Mouse (Mus musculus): ENCODE results near the gene Gimap1. TPM values are rescaled to one million over a fixed set of nuclear protein-coding genes. Genes with fewer than 3 reads are reported as not detected.
A peak's percentile ranks its signal among the peaks of the same experiment; 100 is the strongest.

The Gimap1 gene
- polyA plus RNA-seq, 1 experiment from 2014 or later, result 7.3 TPM

- Histone ChIP-seq H3K4me1 (replicated peaks) (peaks cover 17% of the 10 kb centered on the region), H3K4me2 (peak overlapping the region; percentile 86), H3K9me3 (no peaks in the 10 kb centered on the region), H3K36me3 (no peaks in the 10 kb centered on the region), H3K27me3 (peaks cover 58% of the 10 kb centered on the region), H3K4me3 (peak overlapping the region; percentile 55), H3K27ac (0 out of 2 replicates have a peak overlapping the region, but pooled peaks have one; percentile 23), H3K9ac (peak overlapping the region; percentile 79)
- ATAC-seq (ENCODE audit: low FRiP score), result peak; percentile 73
- 4% methylated on average over 52 of the region's 52 CpGs for WGBS
Observed at GRCm38 (mm10) chr6:48742422-48743351, 3.8 kb downstream of the Gimap1 start.

DNA sequence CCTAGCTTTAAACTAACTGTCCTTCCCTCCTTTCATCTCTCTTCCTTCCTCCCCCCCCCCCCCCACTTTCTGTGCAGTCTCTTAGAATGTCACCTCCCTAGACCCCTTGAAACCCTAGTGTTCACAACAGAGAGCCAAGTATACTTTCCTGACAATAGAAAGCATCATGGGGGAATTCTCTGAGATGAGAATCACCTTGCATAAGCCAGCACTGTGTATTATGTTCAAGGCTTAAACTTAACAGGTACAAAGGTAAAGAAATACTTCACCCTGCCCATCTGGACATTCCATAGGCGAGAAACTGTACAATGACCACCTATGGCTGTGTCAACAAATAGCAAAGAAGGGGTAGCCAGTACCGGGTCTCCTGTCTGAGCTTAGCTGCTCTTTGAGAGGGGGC is 6.6 kb downstream of the Gimap1 start:
- no peak overlapping the region for H3K27ac ChIP-seq
- 60% methylated on average over 2 of the region's 2 CpGs for WGBS
- H3K27me3 ChIP-seq, result peaks cover 52% of the 10 kb centered on the region
- H3K9ac ChIP-seq, result no peak overlapping the region
- no peaks in the 10 kb centered on the region for H3K36me3 ChIP-seq
- ATAC-seq (ENCODE audit: low FRiP score), result no peak
- H3K4me2 ChIP-seq, result no peak overlapping the region
- H3K9me3 ChIP-seq, result no peaks in the 10 kb centered on the region
- H3K4me3 ChIP-seq, result no peak overlapping the region
- peaks cover 17% of the 10 kb centered on the region for H3K4me1 ChIP-seq (replicated peaks)

DNA sequence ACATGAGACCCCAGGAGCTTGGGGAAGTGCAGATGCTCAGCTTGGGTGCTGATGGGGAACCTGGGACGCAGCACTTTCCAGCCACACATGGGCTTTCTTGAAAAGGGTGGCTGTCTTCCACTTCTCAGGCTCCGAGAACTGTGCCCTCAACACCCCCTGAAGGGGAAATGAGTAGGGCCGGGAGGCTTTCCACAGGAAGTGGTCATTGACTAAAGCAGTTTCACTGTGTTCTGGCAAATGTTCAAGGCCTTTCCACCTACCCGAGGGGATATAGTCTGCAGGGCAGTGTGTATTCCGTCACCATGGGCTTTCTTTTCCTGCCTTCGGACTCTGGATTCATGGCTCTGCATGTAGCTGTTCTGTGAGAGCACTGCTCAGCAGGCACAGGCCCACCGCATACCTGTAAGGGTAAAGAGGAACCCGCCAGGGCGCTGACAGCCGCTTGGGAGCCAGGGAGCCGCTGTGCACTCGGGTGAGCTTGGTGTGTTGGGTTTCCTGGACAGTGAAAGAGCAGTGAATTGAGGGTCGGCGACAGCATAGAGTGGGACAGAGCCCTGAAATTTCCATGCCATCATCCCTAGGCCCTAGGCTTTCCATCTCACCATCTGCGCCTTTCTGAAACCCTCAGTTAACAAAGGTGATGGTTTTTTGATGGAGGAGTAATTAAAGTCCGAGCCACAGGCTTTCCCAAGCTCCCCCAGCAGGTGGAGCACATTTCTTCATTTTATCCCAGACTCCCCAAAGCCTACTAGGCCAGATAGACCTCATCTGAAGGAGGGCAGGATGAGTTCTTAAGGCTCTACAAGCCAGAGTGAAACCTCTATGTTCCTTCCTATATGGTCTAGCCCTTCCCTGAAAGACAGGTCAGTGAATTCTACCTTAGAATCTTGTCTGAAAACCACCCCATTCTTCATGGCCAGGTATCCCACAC is 7.4 kb downstream of the Gimap1 start, which contains the start of gene Gimap5:
TSS of gene Gimap5 (plus strand) at position 239 of the 931 bp plus-strand sequence.
- 0 out of 2 replicates have a peak within 1 kb of the TSS, but pooled peaks have one; percentile 19 for H3K27ac ChIP-seq
- no peak within 1 kb of the TSS for H3K9ac ChIP-seq
- WGBS, result 55% methylated on average over 16 of the region's 16 CpGs
- H3K27me3 ChIP-seq, result peaks cover 45% of the 10 kb centered on the region
- no peaks in the 10 kb centered on the region for H3K9me3 ChIP-seq
- peaks cover 17% of the 10 kb centered on the region for H3K4me1 ChIP-seq (replicated peaks)
- H3K36me3 ChIP-seq, result no peaks in the 10 kb centered on the region
- H3K4me2 ChIP-seq, result 0 out of 2 replicates have a peak within 1 kb of the TSS, but pooled peaks have one; percentile 11
- ATAC-seq (ENCODE audit: low FRiP score), result no peak
- no peak within 1 kb of the TSS for H3K4me3 ChIP-seq

DNA sequence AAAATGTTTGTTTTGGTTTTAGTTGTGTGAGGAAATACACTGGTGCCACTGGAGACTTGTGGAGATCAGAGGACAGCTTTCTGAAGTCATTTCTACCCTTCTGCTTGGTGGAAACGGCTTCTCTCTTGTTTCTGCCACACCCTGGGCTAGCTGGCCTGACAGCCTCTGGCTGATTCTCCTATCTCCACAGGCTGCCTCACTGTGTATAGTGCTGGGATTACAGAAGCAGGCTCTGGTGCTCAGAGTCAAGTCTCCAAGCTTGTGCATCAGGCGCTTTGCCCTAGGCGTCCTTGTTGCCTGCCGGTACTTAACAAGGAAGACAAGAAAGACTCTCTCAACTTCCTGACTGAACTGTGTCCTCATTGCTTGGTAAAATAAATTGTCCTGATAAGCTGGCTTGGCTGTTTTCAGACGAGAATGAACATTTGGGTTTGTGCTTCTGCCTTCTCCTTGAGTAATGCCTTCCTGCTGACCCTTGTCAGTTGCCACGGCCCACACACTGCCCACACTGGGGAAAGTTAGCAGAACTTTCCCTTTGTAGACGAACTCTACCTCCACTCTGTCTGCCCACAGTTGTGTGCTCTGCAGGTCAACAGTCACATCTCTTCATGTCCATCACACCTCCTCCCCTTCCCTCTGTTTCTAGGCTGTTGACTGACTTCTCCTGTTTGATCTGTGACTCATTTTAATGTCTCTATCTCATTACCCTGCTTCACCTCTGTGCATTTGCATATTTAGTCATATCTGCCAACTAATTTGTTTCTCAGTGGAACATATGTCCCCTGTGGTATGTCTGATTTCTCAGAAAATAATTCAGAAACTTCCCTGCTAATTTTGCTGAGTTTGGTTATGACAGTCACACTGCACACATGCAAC is 8.5 kb downstream of the Gimap1 start:
- Histone ChIP-seq H3K27ac (no peak overlapping the region), H3K4me2 (no peak overlapping the region), H3K36me3 (no peaks in the 10 kb centered on the region), H3K27me3 (peaks cover 34% of the 10 kb centered on the region), H3K4me1 (replicated peaks) (peaks cover 9% of the 10 kb centered on the region), H3K9me3 (no peaks in the 10 kb centered on the region), H3K9ac (no peak overlapping the region), H3K4me3 (no peak overlapping the region)
- 72% methylated on average over 7 of the region's 7 CpGs for WGBS
- ATAC-seq (ENCODE audit: low FRiP score), result no peak

DNA sequence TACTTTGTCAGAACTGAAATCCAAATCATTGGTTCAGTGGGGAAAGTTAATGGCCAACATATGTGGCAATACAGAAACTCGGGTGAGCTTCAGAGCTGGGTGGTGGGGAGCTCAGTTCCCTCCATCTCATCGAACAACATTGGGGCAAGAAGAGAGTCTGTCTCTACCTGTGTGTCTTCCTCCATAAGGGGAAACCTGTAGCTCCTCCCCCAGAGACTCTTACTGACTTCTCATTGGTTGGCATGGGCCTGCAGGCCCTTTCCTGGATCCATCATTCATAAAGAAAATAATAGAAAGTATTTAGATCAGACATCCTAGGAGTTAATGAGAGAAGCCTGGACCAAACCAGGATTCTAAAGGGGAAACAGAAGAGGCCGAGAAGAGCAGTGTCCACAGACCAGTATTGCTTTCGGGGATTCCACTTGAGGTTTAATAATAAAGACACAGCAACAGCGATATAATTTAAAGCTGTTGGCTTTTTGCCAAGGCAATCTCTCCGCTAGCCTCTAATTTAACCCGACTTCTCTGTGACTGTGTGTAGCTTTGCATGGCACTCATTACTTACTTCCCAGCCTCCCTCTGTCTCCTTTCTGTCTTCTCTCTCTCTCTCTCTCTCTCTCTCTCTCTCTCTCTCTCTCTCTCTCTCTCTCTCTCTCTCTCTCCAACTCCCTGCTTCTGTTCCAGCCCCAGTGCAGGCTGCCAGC is 24.9 kb downstream of the Gimap1 start:
- WGBS, result 75% methylated on average over 7 of the region's 7 CpGs
- no peak overlapping the region for H3K4me3 ChIP-seq
- no peak overlapping the region for H3K27ac ChIP-seq
- H3K27me3 ChIP-seq, result no peaks in the 10 kb centered on the region
- no peaks in the 10 kb centered on the region for H3K9me3 ChIP-seq
- no peaks in the 10 kb centered on the region for H3K36me3 ChIP-seq
- H3K4me1 ChIP-seq (replicated peaks), result no peaks in the 10 kb centered on the region
- no peak overlapping the region for H3K9ac ChIP-seq
- no peak for ATAC-seq (ENCODE audit: low FRiP score)
- H3K4me2 ChIP-seq, result no peak overlapping the region

DNA sequence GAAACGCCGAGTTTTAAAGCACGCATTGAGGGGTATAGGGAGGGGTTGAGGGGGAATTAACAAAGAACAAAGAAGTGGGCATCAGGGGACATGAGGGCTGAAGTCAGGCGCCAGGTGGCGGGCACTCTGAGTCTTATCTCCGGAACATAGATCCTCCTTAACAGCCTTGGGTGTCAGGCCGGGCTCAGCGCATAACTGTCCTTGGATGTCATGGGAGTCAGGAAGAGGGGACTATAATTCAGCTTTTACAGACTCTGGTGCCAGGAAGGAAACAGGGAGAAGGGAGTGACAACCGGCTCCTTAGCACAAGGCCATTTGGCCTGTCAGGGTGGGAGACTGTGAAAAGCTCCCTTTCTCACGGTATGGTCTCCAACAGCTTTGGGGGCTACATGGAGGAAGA is 25.6 kb downstream of the Gimap1 start:
- WGBS, result 97% methylated on average over 10 of the region's 10 CpGs

DNA sequence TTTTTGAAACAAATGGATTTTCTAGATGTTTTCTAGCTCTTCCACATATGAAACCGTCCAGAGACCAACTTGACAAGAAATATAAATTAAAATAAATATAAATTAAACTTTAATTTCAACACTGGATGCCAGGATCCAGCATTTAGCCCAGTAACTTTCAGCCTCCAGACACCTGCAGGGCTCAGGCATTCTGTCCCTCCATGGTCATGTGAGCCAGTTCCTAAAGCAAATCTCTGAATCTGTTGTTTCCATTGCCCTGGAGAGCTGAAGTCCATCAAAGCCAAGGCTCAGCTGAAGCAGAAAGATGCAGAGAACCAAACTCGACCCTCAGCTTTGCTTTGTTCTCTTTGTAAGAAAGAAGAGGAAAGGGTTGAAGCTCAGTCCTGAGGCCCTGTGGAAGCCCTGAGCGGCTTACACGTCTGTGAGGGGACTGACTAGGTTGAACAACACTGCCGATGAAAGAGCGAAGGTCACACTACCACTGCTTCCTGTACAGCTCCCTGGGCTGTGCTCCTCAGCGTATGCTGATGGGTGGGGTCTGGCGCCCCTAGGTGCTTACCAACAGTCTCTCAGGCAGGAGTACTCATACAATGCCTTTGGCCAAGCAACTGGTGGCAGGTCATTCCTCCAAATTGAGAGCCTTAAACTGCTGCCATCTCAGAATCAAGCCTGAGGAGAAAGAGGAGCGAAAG is 29.5 kb downstream of the Gimap1 start:
- Histone ChIP-seq H3K4me3 (no peak overlapping the region), H3K4me2 (no peak overlapping the region), H3K4me1 (replicated peaks) (no peaks in the 10 kb centered on the region), H3K9me3 (no peaks in the 10 kb centered on the region), H3K36me3 (no peaks in the 10 kb centered on the region), H3K9ac (no peak overlapping the region), H3K27me3 (no peaks in the 10 kb centered on the region), H3K27ac (no peak overlapping the region)
- WGBS, result 76% methylated on average over 9 of the region's 9 CpGs
- no peak for ATAC-seq (ENCODE audit: low FRiP score)

More for the DNA sequence above, 25.6 kb downstream of the Gimap1 start:
- no peak for ATAC-seq (ENCODE audit: low FRiP score)
- Histone ChIP-seq H3K27me3 (no peaks in the 10 kb centered on the region), H3K9ac (no peak overlapping the region), H3K27ac (no peak overlapping the region), H3K4me1 (replicated peaks) (no peaks in the 10 kb centered on the region), H3K9me3 (no peaks in the 10 kb centered on the region), H3K36me3 (no peaks in the 10 kb centered on the region), H3K4me3 (no peak overlapping the region), H3K4me2 (no peak overlapping the region)

GRCm38 (mm10) chr6:48768933-48769332 is 30.1 kb downstream of the Gimap1 start:
- 95% methylated on average over 3 of the region's 3 CpGs for WGBS
- H3K4me1 ChIP-seq (replicated peaks), result no peaks in the 10 kb centered on the region
- ATAC-seq (ENCODE audit: low FRiP score), result no peak

GRCm38 (mm10) chr6:48770696-48771095 is 31.8 kb downstream of the Gimap1 start, which contains the start of gene Gimap3:
Gene Gimap3 (minus strand): TSS chr6:48770851.
- WGBS, result 89% methylated on average over 3 of the region's 3 CpGs
- no peak for ATAC-seq (ENCODE audit: low FRiP score)

More at GRCm38 (mm10) chr6:48768933-48769332, 30.1 kb downstream of the Gimap1 start:
- Histone ChIP-seq H3K9me3 (no peaks in the 10 kb centered on the region), H3K36me3 (no peaks in the 10 kb centered on the region), H3K4me3 (no peak overlapping the region), H3K27ac (no peak overlapping the region), H3K27me3 (no peaks in the 10 kb centered on the region), H3K9ac (no peak overlapping the region), H3K4me2 (no peak overlapping the region)

GRCm38 (mm10) chr6:48772030-48772429 is 33.2 kb downstream of the Gimap1 start:
- no peak overlapping the region for H3K9ac ChIP-seq
- no peak overlapping the region for H3K27ac ChIP-seq
- H3K4me3 ChIP-seq, result no peak overlapping the region
- ATAC-seq (ENCODE audit: low FRiP score), result 0 out of 2 replicates have a peak, but pooled peaks have one; percentile 52
- no peaks in the 10 kb centered on the region for H3K4me1 ChIP-seq (replicated peaks)
- H3K4me2 ChIP-seq, result no peak overlapping the region
- no peaks in the 10 kb centered on the region for H3K27me3 ChIP-seq
- no peaks in the 10 kb centered on the region for H3K9me3 ChIP-seq
- 13% methylated on average over 8 of the region's 8 CpGs for WGBS
- no peaks in the 10 kb centered on the region for H3K36me3 ChIP-seq

More at GRCm38 (mm10) chr6:48770696-48771095, 31.8 kb downstream of the Gimap1 start, which contains the start of gene Gimap3:
- Histone ChIP-seq H3K27ac (no peak within 1 kb of the TSS), H3K4me3 (no peak within 1 kb of the TSS), H3K27me3 (no peaks in the 10 kb centered on the region), H3K4me1 (replicated peaks) (no peaks in the 10 kb centered on the region), H3K4me2 (no peak within 1 kb of the TSS), H3K9ac (no peak within 1 kb of the TSS), H3K9me3 (no peaks in the 10 kb centered on the region), H3K36me3 (no peaks in the 10 kb centered on the region)
